8 mouse cellular contexts compared by ENCODE assay signal in genomic region chr11:97138554-97139226, GRCm38 (mm10). TPM values are rescaled to one million over a fixed set of nuclear protein-coding genes. Genes with fewer than 3 reads are reported as not detected.
DNase-seq lines count a peak whose midpoint lies in the region; ATAC-seq and TF ChIP-seq lines count a peak whose summit lies in the region.

No protein-coding gene starts in this region.

- H3K36me3 ChIP-seq in forebrain, embryonic 12.5 days (replicated peaks): no peaks in the 10 kb centered on the region
- 0 out of 2 replicates have a peak, but pooled peaks cover 3% of the 10 kb centered on the region for H3K36me3 ChIP-seq in kidney, embryonic 16.5 days (ENCODE audit: insufficient read depth, low read length)
- H3K36me3 ChIP-seq in midbrain, postnatal 0 days (ENCODE audit: insufficient read depth, low read length): peaks cover 22% of the 10 kb centered on the region

- H3K27me3 ChIP-seq in forebrain, embryonic 12.5 days: peaks cover 52% of the 10 kb centered on the region
- peaks cover 4% of the 10 kb centered on the region for H3K27me3 ChIP-seq in kidney, embryonic 16.5 days (ENCODE audit: insufficient read depth, low read length)
- H3K27me3 ChIP-seq in midbrain, postnatal 0 days (ENCODE audit: insufficient read depth, low read length): no peaks in the 10 kb centered on the region; the same call in 1 of the 2 replicates

- no peak for DNase-seq in layer of hippocampus, adult 2 months (ENCODE audit: low spot score in 2 of 2)
- DNase-seq in layer of hippocampus, postnatal 25 days (ENCODE audit: extremely low spot score in 1 of 2, low spot score in 1 of 2): no peak
- peak; percentile 71 for DNase-seq in brain, embryonic 14.5 days (ENCODE audit: low read depth)
- peak; percentile 60 for DNase-seq in midbrain, postnatal 0 days (ENCODE audit: low spot score)
- DNase-seq in urinary bladder, postnatal 36 days (ENCODE audit: low spot score in 2 of 2): no peak
- no peak for DNase-seq in spleen, postnatal 36 days (ENCODE audit: low spot score in 2 of 2)

- H3K4me3 ChIP-seq in layer of hippocampus, adult 2 months: peak overlapping the region; percentile 46
- H3K4me3 ChIP-seq in forebrain, embryonic 12.5 days (replicated peaks): peak overlapping the region; percentile 47
- peak overlapping the region; percentile 43 for H3K4me3 ChIP-seq in kidney, embryonic 16.5 days (ENCODE audit: low read length)
- H3K4me3 ChIP-seq in midbrain, postnatal 0 days (ENCODE audit: low read depth, low read length): peak overlapping the region; percentile 20

- H3K9ac ChIP-seq in forebrain, embryonic 12.5 days: peak overlapping the region; percentile 72
- H3K9ac ChIP-seq in kidney, embryonic 16.5 days (replicated peaks; ENCODE audit: low read length): peak overlapping the region; percentile 65
- H3K9ac ChIP-seq in midbrain, postnatal 0 days (replicated peaks; ENCODE audit: low read length, poor library complexity, severe bottlenecking): peak overlapping the region; percentile 56

- ATAC-seq in forebrain, embryonic 12.5 days (ENCODE audit: low FRiP score): peak; percentile 71
- ATAC-seq in kidney, embryonic 16.5 days (ENCODE audit: low FRiP score, low TSS enrichment): peak; percentile 39
- peak; percentile 63 for ATAC-seq in midbrain, postnatal 0 days (ENCODE audit: low FRiP score)

- no peaks in the 10 kb centered on the region for H3K9me3 ChIP-seq in forebrain, embryonic 12.5 days
- no peaks in the 10 kb centered on the region for H3K9me3 ChIP-seq in kidney, embryonic 16.5 days (ENCODE audit: low read length)
- H3K9me3 ChIP-seq in midbrain, postnatal 0 days (ENCODE audit: low read length): no peaks in the 10 kb centered on the region

- peak overlapping the region; percentile 95 for H3K4me2 ChIP-seq in forebrain, embryonic 12.5 days
- peak overlapping the region; percentile 81 for H3K4me2 ChIP-seq in kidney, embryonic 16.5 days (replicated peaks; ENCODE audit: low read depth, low read length)
- H3K4me2 ChIP-seq in midbrain, postnatal 0 days (ENCODE audit: low read depth, low read length, poor library complexity, severe bottlenecking): peak overlapping the region; percentile 51

- WGBS in forebrain, embryonic 12.5 days: 4% methylated on average over 60 of the region's 69 CpGs
- WGBS in kidney, embryonic 16.5 days: 21% methylated on average over 46 of the region's 69 CpGs
- 11% methylated on average over 68 of the region's 69 CpGs for WGBS in midbrain, postnatal 0 days

- H3K27ac ChIP-seq in layer of hippocampus, adult 2 months: peak overlapping the region; percentile 78
- no peak overlapping the region for H3K27ac ChIP-seq in forebrain, embryonic 12.5 days
- no peak overlapping the region for H3K27ac ChIP-seq in kidney, embryonic 16.5 days (ENCODE audit: low read length)
- peak overlapping the region; percentile 34; the same call in 1 of the 2 replicates for H3K27ac ChIP-seq in midbrain, postnatal 0 days (ENCODE audit: low read depth, low read length)

- TF ChIP-seq POLR2A in brain, embryonic 14.5 days (IDR thresholded peaks at IDR 0.05; ENCODE audit: borderline replicate concordance, extremely low read depth, insufficient read depth, insufficient read length, poor library complexity, severe bottlenecking): 0 out of 2 replicates have a peak, but pooled peaks have one; percentile 16

- peaks cover 23% of the 10 kb centered on the region for H3K4me1 ChIP-seq in forebrain, embryonic 12.5 days
- H3K4me1 ChIP-seq in kidney, embryonic 16.5 days (ENCODE audit: insufficient read depth, low read length): peaks cover 20% of the 10 kb centered on the region
- no peaks in the 10 kb centered on the region for H3K4me1 ChIP-seq in midbrain, postnatal 0 days (ENCODE audit: insufficient read depth, low read length)

- no peak for TF ChIP-seq CTCF in layer of hippocampus, adult 2 months (conservative IDR thresholded peaks at IDR 0.05)
- TF ChIP-seq CTCF in brain, embryonic 14.5 days (IDR thresholded peaks at IDR 0.05; ENCODE audit: borderline replicate concordance, extremely low read depth, insufficient read depth, insufficient read length): no peak
- TF ChIP-seq CTCF in midbrain, postnatal 0 days (IDR thresholded peaks at IDR 0.05): no peak

RNA-seq across cellular contexts. Expression of gene Tbkbp1, which starts 12.6 kb away (rescaled TPM):
- total RNA-seq in layer of hippocampus, adult 2 months (2021): 10 to 100 TPM; 91.8 to 96.9 TPM
- total RNA-seq in layer of hippocampus, postnatal 25 days (2021): 10 to 100 TPM; 75.8 to 82.0 TPM
- polyA plus RNA-seq in brain, embryonic 14.5 days (2012; rRNA removed): 55.6 and 65.1 TPM in 2 replicates
- polyA plus RNA-seq in forebrain, embryonic 12.5 days (2016; fragmentation: Nextera tagmentation; extraction: Ambion mirVana): 5.7 and 6.5 TPM in 2 replicates
- 4.0 TPM in 2 replicates for polyA plus RNA-seq in kidney, embryonic 16.5 days (2015; fragmentation: Nextera tagmentation; extraction: Ambion mirVana)
- total RNA-seq in midbrain, postnatal 0 days (2014; rRNA removed): 43.9 and 45.3 TPM in 2 replicates
- polyA plus RNA-seq in midbrain, postnatal 0 days (2015; fragmentation: Nextera tagmentation; extraction: Ambion mirVana): 9.5 and 10.3 TPM in 2 replicates

RNA-seq across cellular contexts. Expression of gene Tbx21, which starts 23.6 kb away (rescaled TPM):
- under 1 TPM; 0.17 to 0.23 TPM for total RNA-seq in layer of hippocampus, adult 2 months (2021)
- total RNA-seq in layer of hippocampus, postnatal 25 days (2021): under 1 TPM in 1 of 2 experiments, not detected in 1; 0.10 TPM
- 0.12 and 0.21 TPM in 2 replicates for polyA plus RNA-seq in brain, embryonic 14.5 days (2012; rRNA removed)
- 0.19 and 0.33 TPM in 2 replicates for polyA plus RNA-seq in forebrain, embryonic 12.5 days (2016; fragmentation: Nextera tagmentation; extraction: Ambion mirVana)
- 0.14 and 0.24 TPM in 2 replicates for polyA plus RNA-seq in kidney, embryonic 16.5 days (2015; fragmentation: Nextera tagmentation; extraction: Ambion mirVana)
- 0.11 and 0.24 TPM in 2 replicates for total RNA-seq in midbrain, postnatal 0 days (2014; rRNA removed)
- 0.14 and 0.15 TPM in 2 replicates for polyA plus RNA-seq in midbrain, postnatal 0 days (2015; fragmentation: Nextera tagmentation; extraction: Ambion mirVana)

RNA-seq across cellular contexts. Expression of gene Kpnb1, which starts 49.0 kb away (rescaled TPM):
- total RNA-seq in layer of hippocampus, adult 2 months (2021): 100 to 1,000 TPM; 128 to 133 TPM
- 100 to 1,000 TPM; 123 to 130 TPM for total RNA-seq in layer of hippocampus, postnatal 25 days (2021)
- 106 and 129 TPM in 2 replicates for polyA plus RNA-seq in brain, embryonic 14.5 days (2012; rRNA removed)
- 71.3 and 73.9 TPM in 2 replicates for polyA plus RNA-seq in forebrain, embryonic 12.5 days (2016; fragmentation: Nextera tagmentation; extraction: Ambion mirVana)
- polyA plus RNA-seq in kidney, embryonic 16.5 days (2015; fragmentation: Nextera tagmentation; extraction: Ambion mirVana): 51.0 and 54.6 TPM in 2 replicates
- 104 and 118 TPM in 2 replicates for total RNA-seq in midbrain, postnatal 0 days (2014; rRNA removed)
- 23.0 and 25.0 TPM in 2 replicates for polyA plus RNA-seq in midbrain, postnatal 0 days (2015; fragmentation: Nextera tagmentation; extraction: Ambion mirVana)

Comparison
In these comparisons a context has a peak if more than half of its experiments do, and no peak if none do; other contexts are left out.
1. DNase-seq: peak in brain, embryonic 14.5 days (single experiment) and midbrain, postnatal 0 days (single experiment); none in layer of hippocampus, adult 2 months (0 of 2), layer of hippocampus, postnatal 25 days (0 of 2), urinary bladder, postnatal 36 days (0 of 2) and spleen, postnatal 36 days (0 of 2).
2. H3K27ac ChIP-seq: peak in layer of hippocampus, adult 2 months (single experiment) and midbrain, postnatal 0 days (single experiment); none in forebrain, embryonic 12.5 days (single experiment) and kidney, embryonic 16.5 days (single experiment).
3. Peak in every context shown above with its lines, with median percentiles within 50 percentile points of each other: H3K4me3 ChIP-seq, ATAC-seq, H3K4me2 ChIP-seq and H3K9ac ChIP-seq.